In the genomic region with DNA sequence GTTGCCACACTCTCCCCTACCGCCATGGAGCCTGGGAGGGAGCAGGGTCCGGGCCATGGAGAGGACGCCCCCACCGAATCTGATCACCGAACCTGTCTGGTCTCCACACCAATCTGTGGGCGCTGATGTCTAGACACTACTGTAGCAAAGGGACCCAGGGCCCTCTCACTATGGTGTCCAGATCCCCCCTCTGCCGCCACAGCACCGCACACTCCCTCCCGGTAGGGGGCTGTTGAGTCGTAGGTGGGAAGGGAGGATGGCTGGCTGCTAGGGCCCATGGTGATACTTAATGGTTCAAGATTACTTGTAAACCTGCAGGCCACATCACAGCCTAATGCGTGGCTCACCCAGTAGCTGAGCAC, we compare ENCODE assay signal across 8 mouse cellular contexts. TPM values are rescaled to one million over a fixed set of nuclear protein-coding genes. Genes with fewer than 3 reads are reported as not detected.
DNase-seq lines count a peak whose midpoint lies in the region; ATAC-seq and TF ChIP-seq lines count a peak whose summit lies in the region.

No protein-coding gene starts in this region.

- peak overlapping the region; percentile 89 for H3K9ac ChIP-seq in heart, embryonic 13.5 days
- H3K9ac ChIP-seq in embryonic facial prominence, embryonic 11.5 days (replicated peaks; ENCODE audit: low read length): peak overlapping the region; percentile 73
- peak overlapping the region; percentile 47; the same call in 1 of the 2 replicates for H3K9ac ChIP-seq in intestine, postnatal 0 days (ENCODE audit: low read depth, low read length)
- peak overlapping the region; percentile 74 for H3K9ac ChIP-seq in neural tube, embryonic 13.5 days

- DNase-seq in heart, postnatal 25 days (ENCODE audit: low spot score): no peak
- peak; percentile 56 for DNase-seq in embryonic facial prominence, embryonic 11.5 days (ENCODE audit: low spot score)
- no peak for DNase-seq in right cerebral cortex, postnatal 36 days (ENCODE audit: low spot score in 2 of 2)

- H3K9me3 ChIP-seq in heart, embryonic 13.5 days: no peaks in the 10 kb centered on the region
- no peaks in the 10 kb centered on the region for H3K9me3 ChIP-seq in embryonic facial prominence, embryonic 11.5 days (replicated peaks; ENCODE audit: control insufficient read depth, low read length)
- H3K9me3 ChIP-seq in intestine, postnatal 0 days (ENCODE audit: control insufficient read depth): no peaks in the 10 kb centered on the region
- H3K9me3 ChIP-seq in neural tube, embryonic 13.5 days: no peaks in the 10 kb centered on the region

- peak overlapping the region; percentile 89 for H3K27ac ChIP-seq in heart, embryonic 13.5 days (replicated peaks)
- H3K27ac ChIP-seq in embryonic facial prominence, embryonic 11.5 days (replicated peaks; ENCODE audit: low read depth, low read length): peak overlapping the region; percentile 35; the same call in 1 of the 2 replicates
- peak overlapping the region; percentile 51; the same call in 1 of the 2 replicates for H3K27ac ChIP-seq in intestine, postnatal 0 days (ENCODE audit: low read depth, low read length)
- peak overlapping the region; percentile 42 for H3K27ac ChIP-seq in neural tube, embryonic 13.5 days (replicated peaks)

- peak overlapping the region; percentile 75 for H3K4me3 ChIP-seq in heart, embryonic 13.5 days
- peak overlapping the region; percentile 59 for H3K4me3 ChIP-seq in embryonic facial prominence, embryonic 11.5 days (ENCODE audit: low read depth, low read length)
- H3K4me3 ChIP-seq in intestine, postnatal 0 days (ENCODE audit: low read depth, low read length): peak overlapping the region; percentile 49
- peak overlapping the region; percentile 51 for H3K4me3 ChIP-seq in neural tube, embryonic 13.5 days

- TF ChIP-seq CTCF in intestine, postnatal 0 days (IDR thresholded peaks at IDR 0.05; ENCODE audit: low read depth): no peak

- WGBS in heart, embryonic 13.5 days: 5% methylated on average over 11 of the region's 11 CpGs
- 5% methylated on average over 11 of the region's 11 CpGs for WGBS in embryonic facial prominence, embryonic 11.5 days
- WGBS in intestine, postnatal 0 days: 9% methylated on average over 11 of the region's 11 CpGs
- 10% methylated on average over 11 of the region's 11 CpGs for WGBS in neural tube, embryonic 13.5 days

- peak overlapping the region; percentile 84 for H3K4me2 ChIP-seq in heart, embryonic 13.5 days
- peak overlapping the region; percentile 69 for H3K4me2 ChIP-seq in embryonic facial prominence, embryonic 11.5 days (ENCODE audit: low read depth, low read length)
- H3K4me2 ChIP-seq in intestine, postnatal 0 days (replicated peaks; ENCODE audit: low read depth): peak overlapping the region; percentile 81
- peak overlapping the region; percentile 66 for H3K4me2 ChIP-seq in neural tube, embryonic 13.5 days

- no peaks in the 10 kb centered on the region for H3K27me3 ChIP-seq in heart, embryonic 13.5 days (replicated peaks)
- no peaks in the 10 kb centered on the region for H3K27me3 ChIP-seq in embryonic facial prominence, embryonic 11.5 days (ENCODE audit: control insufficient read depth, insufficient read depth, low read length)
- H3K27me3 ChIP-seq in intestine, postnatal 0 days (replicated peaks; ENCODE audit: control insufficient read depth, insufficient read depth, low read length): no peaks in the 10 kb centered on the region
- no peaks in the 10 kb centered on the region for H3K27me3 ChIP-seq in neural tube, embryonic 13.5 days

- peaks cover 51% of the 10 kb centered on the region for H3K4me1 ChIP-seq in heart, embryonic 13.5 days
- peaks cover 3% of the 10 kb centered on the region; the same call in 1 of the 2 replicates for H3K4me1 ChIP-seq in embryonic facial prominence, embryonic 11.5 days (ENCODE audit: control insufficient read depth, insufficient read depth, low read length)
- no peaks in the 10 kb centered on the region for H3K4me1 ChIP-seq in intestine, postnatal 0 days (replicated peaks; ENCODE audit: control insufficient read depth, insufficient read depth, low read length)
- H3K4me1 ChIP-seq in neural tube, embryonic 13.5 days (replicated peaks): peaks cover 8% of the 10 kb centered on the region; the same call in 1 of the 2 replicates

- intact Hi-C loops in heart, postnatal 25 days (cut with DNase I): no loop called here

- no peak for ATAC-seq in heart, embryonic 13.5 days (ENCODE audit: extremely low read depth, insufficient number of reproducible peaks, low FRiP score, low TSS enrichment)
- ATAC-seq in CD4-positive, CD25-positive, alpha-beta regulatory T cell, adult 4 months: peak; percentile 14
- no peak; the same call in 1 of the 2 replicates for ATAC-seq in embryonic facial prominence, embryonic 11.5 days (replicated peaks; ENCODE audit: insufficient number of reproducible peaks, low FRiP score, low TSS enrichment, low read depth)
- ATAC-seq in intestine, postnatal 0 days: no peak
- ATAC-seq in neural tube, embryonic 13.5 days (ENCODE audit: low read depth): peak; percentile 68
- ATAC-seq in activated CD4-positive, CD25-positive, alpha-beta regulatory T cell, adult 4 months: no peak

- H3K36me3 ChIP-seq in heart, embryonic 13.5 days: peaks cover 27% of the 10 kb centered on the region
- no peaks in the 10 kb centered on the region for H3K36me3 ChIP-seq in embryonic facial prominence, embryonic 11.5 days (replicated peaks; ENCODE audit: control insufficient read depth, insufficient read depth, low read depth, low read length)
- peaks cover 19% of the 10 kb centered on the region for H3K36me3 ChIP-seq in intestine, postnatal 0 days (ENCODE audit: control insufficient read depth, insufficient read depth)
- H3K36me3 ChIP-seq in neural tube, embryonic 13.5 days: no peaks in the 10 kb centered on the region

RNA-seq across cellular contexts. Expression of a gene that starts 0.6 kb away (rescaled TPM):
- polyA plus RNA-seq in heart, embryonic 13.5 days (2015; fragmentation: Nextera tagmentation; extraction: Ambion mirVana): not detected in 2 replicates
- total RNA-seq in heart, postnatal 25 days (2021): not detected
- polyA plus RNA-seq in CD4-positive, CD25-positive, alpha-beta regulatory T cell, adult 4 months (2017; shearing (Covaris generic)): not detected
- not detected in 2 replicates for polyA plus RNA-seq in embryonic facial prominence, embryonic 11.5 days (2014; fragmentation: Nextera tagmentation; extraction: Ambion mirVana)
- polyA plus RNA-seq in intestine, postnatal 0 days (2015; fragmentation: Nextera tagmentation; extraction: Ambion mirVana): not detected in 2 replicates
- not detected in 2 replicates for polyA plus RNA-seq in neural tube, embryonic 13.5 days (2015; fragmentation: Nextera tagmentation; extraction: Ambion mirVana)
- not detected for polyA plus RNA-seq in activated CD4-positive, CD25-positive, alpha-beta regulatory T cell, adult 4 months (2017; shearing (Covaris generic))

RNA-seq across cellular contexts. Expression of a gene that starts 7.2 kb away (rescaled TPM):
- polyA plus RNA-seq in heart, embryonic 13.5 days (2015; fragmentation: Nextera tagmentation; extraction: Ambion mirVana): 170 and 185 TPM in 2 replicates
- 100 to 1,000 TPM; 149 to 179 TPM for total RNA-seq in heart, postnatal 25 days (2021)
- polyA plus RNA-seq in CD4-positive, CD25-positive, alpha-beta regulatory T cell, adult 4 months (2017; shearing (Covaris generic)): not detected
- polyA plus RNA-seq in embryonic facial prominence, embryonic 11.5 days (2014; fragmentation: Nextera tagmentation; extraction: Ambion mirVana): 54.3 and 74.6 TPM in 2 replicates
- polyA plus RNA-seq in intestine, postnatal 0 days (2015; fragmentation: Nextera tagmentation; extraction: Ambion mirVana): 54.4 and 65.2 TPM in 2 replicates
- 78.3 and 82.0 TPM in 2 replicates for polyA plus RNA-seq in neural tube, embryonic 13.5 days (2015; fragmentation: Nextera tagmentation; extraction: Ambion mirVana)
- 1 to 10 TPM in 1 of 2 experiments, under 1 TPM in 1; 0.95 to 1.3 TPM for polyA plus RNA-seq in activated CD4-positive, CD25-positive, alpha-beta regulatory T cell, adult 4 months (2017; shearing (Covaris generic))

RNA-seq across cellular contexts. Expression of a gene that starts 17.2 kb away (rescaled TPM):
- 21.8 and 23.2 TPM in 2 replicates for polyA plus RNA-seq in heart, embryonic 13.5 days (2015; fragmentation: Nextera tagmentation; extraction: Ambion mirVana)
- 10 to 100 TPM; 49.7 to 51.6 TPM for total RNA-seq in heart, postnatal 25 days (2021)
- 1 to 10 TPM; 5.8 to 7.7 TPM for polyA plus RNA-seq in CD4-positive, CD25-positive, alpha-beta regulatory T cell, adult 4 months (2017; shearing (Covaris generic))
- 8.7 and 13.1 TPM in 2 replicates for polyA plus RNA-seq in embryonic facial prominence, embryonic 11.5 days (2014; fragmentation: Nextera tagmentation; extraction: Ambion mirVana)
- polyA plus RNA-seq in intestine, postnatal 0 days (2015; fragmentation: Nextera tagmentation; extraction: Ambion mirVana): 124 and 128 TPM in 2 replicates
- polyA plus RNA-seq in neural tube, embryonic 13.5 days (2015; fragmentation: Nextera tagmentation; extraction: Ambion mirVana): 6.0 and 7.4 TPM in 2 replicates
- 10 to 100 TPM in 1 of 2 experiments, 1 to 10 TPM in 1; 8.2 to 11.0 TPM for polyA plus RNA-seq in activated CD4-positive, CD25-positive, alpha-beta regulatory T cell, adult 4 months (2017; shearing (Covaris generic))

RNA-seq across cellular contexts. Expression of a gene that starts 41.2 kb away (rescaled TPM):
- 17.2 and 18.7 TPM in 2 replicates for polyA plus RNA-seq in heart, embryonic 13.5 days (2015; fragmentation: Nextera tagmentation; extraction: Ambion mirVana)
- total RNA-seq in heart, postnatal 25 days (2021): 10 to 100 TPM; 26.9 to 28.9 TPM
- polyA plus RNA-seq in CD4-positive, CD25-positive, alpha-beta regulatory T cell, adult 4 months (2017; shearing (Covaris generic)): 1 to 10 TPM; 1.5 to 2.6 TPM
- 40.4 and 44.4 TPM in 2 replicates for polyA plus RNA-seq in embryonic facial prominence, embryonic 11.5 days (2014; fragmentation: Nextera tagmentation; extraction: Ambion mirVana)
- polyA plus RNA-seq in intestine, postnatal 0 days (2015; fragmentation: Nextera tagmentation; extraction: Ambion mirVana): 6.8 and 6.9 TPM in 2 replicates
- polyA plus RNA-seq in neural tube, embryonic 13.5 days (2015; fragmentation: Nextera tagmentation; extraction: Ambion mirVana): 91.8 and 101 TPM in 2 replicates
- 1 to 10 TPM in 1 of 2 experiments, under 1 TPM in 1; 0.90 to 2.1 TPM for polyA plus RNA-seq in activated CD4-positive, CD25-positive, alpha-beta regulatory T cell, adult 4 months (2017; shearing (Covaris generic))

Comparison
In these comparisons a context has a peak if more than half of its experiments do, and no peak if none do; other contexts are left out.
1. ATAC-seq: peak in CD4-positive, CD25-positive, alpha-beta regulatory T cell, adult 4 months (single experiment) and neural tube, embryonic 13.5 days (single experiment); none in heart, embryonic 13.5 days (single experiment), embryonic facial prominence, embryonic 11.5 days (single experiment), intestine, postnatal 0 days (single experiment) and activated CD4-positive, CD25-positive, alpha-beta regulatory T cell, adult 4 months (single experiment).
2. H3K27ac ChIP-seq: peak in every context shown above with its lines; median percentile 89 in heart, embryonic 13.5 days; 51 in intestine, postnatal 0 days; 42 in neural tube, embryonic 13.5 days; 35 in embryonic facial prominence, embryonic 11.5 days.
3. RNA of a gene that starts 7.2 kb away (polyA plus RNA-seq): 170 to 185 TPM in heart, embryonic 13.5 days, 78.3 to 82.0 TPM in neural tube, embryonic 13.5 days, 54.4 to 65.2 TPM in intestine, postnatal 0 days and 54.3 to 74.6 TPM in embryonic facial prominence, embryonic 11.5 days; 0.95 to 1.3 TPM in activated CD4-positive, CD25-positive, alpha-beta regulatory T cell, adult 4 months and not detected in CD4-positive, CD25-positive, alpha-beta regulatory T cell, adult 4 months; every median in the first group is over 10 times any median in the second.
4. Peak in every context shown above with its lines, with median percentiles within 50 percentile points of each other: H3K4me2 ChIP-seq, H3K4me3 ChIP-seq and H3K9ac ChIP-seq.